Mouse (Mus musculus): Measurements from ENCODE around the gene Olfr1281.
"Not testable (repeated sequence)": the region's sequence is repeated elsewhere in the genome, so short reads cannot be mapped to it uniquely, and the experiment has no call there.

Gene Olfr1281

GRCm38 (mm10) chr2:111326220-111326619 lies at the start of gene Olfr1281:
Gene Olfr1281 (plus strand): TSS chr2:111326520.
- DNase-seq (ENCODE audit: low read depth) = no peak

- DNase-seq (ENCODE audit: low read depth) = no peak
These were observed 36.5 kb upstream of the Olfr1281 start, which contains the start of gene Olfr1278 for GRCm38 (mm10) chr2:111289836-111290235. Gene Olfr1278 (plus strand): TSS chr2:111290136.

DNA sequence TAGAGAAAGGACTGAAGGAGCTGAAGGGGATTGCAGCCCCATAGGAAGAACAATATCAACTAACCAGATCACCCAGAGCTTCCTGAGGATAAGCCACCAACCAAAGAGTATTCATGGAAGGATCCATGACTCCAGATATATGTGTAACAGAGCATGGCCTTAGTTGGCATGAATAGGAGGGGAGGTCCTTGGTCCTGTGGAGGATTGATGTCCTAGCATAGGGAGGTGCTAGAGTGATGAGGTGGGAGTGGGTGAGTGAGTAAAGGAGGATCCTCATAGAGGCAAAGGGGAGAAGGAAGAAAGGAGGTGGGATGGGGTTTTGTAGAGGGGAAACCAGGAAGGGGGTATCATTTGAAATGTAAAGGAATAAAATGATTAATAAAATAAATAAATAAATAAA lies 27.8 kb upstream of the Olfr1281 start:
- DNase-seq (ENCODE audit: low read depth) = no peak

DNA sequence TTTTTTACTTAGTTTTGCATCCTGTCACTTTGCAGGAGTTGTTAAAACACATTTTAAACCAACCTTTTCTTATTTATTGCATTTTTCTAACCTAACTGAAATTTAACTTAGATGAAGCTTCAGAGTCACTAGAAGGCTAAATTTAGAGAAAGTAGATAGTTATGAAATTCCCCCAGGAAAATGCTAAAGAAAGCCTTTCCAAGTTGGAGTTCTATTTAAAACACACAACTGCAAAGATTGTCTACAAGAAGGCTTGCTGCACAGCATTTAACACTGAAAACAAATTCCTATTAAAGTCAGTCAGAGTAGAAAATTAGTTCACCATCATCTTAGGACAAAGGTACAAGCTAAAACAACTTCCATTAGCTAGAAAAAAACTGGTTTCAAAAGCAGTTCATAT lies 25.9 kb upstream of the Olfr1281 start, which contains the start of gene Olfr1279:
Gene Olfr1279, plus strand, starts transcription at position 262 of the 400 bp plus-strand sequence.
- no peak for DNase-seq (ENCODE audit: low read depth)

GRCm38 (mm10) chr2:111313717-111314116 lies 12.6 kb upstream of the Olfr1281 start, which contains the start of gene Olfr1280:
Gene Olfr1280 (plus strand): TSS chr2:111314017.
- DNase-seq (ENCODE audit: low read depth) = no peak

DNA sequence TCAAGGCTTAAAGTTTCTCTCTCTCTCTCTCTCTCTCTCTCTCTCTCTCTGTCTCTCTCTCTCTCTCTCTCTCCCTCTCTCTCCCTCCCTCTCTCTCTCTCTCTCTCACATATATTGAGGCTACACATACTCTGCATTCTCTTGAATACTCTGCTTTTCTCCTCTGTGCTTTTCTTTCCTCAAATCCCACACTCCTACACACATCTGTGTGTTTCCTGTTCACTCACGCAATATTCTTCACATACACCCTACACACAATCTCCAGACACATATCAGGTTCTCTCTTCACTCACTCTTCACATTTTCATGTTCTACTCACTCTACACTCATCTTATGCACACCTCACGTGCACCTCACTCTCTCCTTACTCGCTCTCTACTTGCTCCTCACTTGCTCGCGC lies 7.4 kb downstream of the Olfr1281 start:
- DNase-seq (ENCODE audit: low read depth) = not testable (repeated sequence)

DNA sequence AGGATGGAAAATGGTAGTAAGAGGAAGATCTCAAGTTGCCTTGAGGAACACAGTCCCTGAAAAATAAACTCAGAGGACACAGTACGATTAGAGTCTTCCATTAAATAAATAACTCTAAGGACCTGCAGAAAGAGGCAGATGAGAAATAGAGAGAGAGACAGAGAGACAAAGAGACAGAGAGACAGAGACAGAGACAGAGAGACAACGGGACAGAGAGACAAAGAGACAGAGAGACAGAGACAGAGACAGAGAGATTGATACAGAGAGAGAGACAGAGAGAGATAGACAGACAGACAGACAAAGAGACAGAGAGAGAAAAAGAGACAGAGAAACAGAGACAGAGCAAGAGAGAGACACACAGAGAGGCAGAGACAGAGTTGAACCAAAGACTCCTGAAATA lies 9.7 kb downstream of the Olfr1281 start, which contains the start of gene Olfr1282:
Gene Olfr1282, minus strand, starts transcription at position 101 of the 400 bp plus-strand sequence.
- no peak for DNase-seq (ENCODE audit: low read depth)

DNA sequence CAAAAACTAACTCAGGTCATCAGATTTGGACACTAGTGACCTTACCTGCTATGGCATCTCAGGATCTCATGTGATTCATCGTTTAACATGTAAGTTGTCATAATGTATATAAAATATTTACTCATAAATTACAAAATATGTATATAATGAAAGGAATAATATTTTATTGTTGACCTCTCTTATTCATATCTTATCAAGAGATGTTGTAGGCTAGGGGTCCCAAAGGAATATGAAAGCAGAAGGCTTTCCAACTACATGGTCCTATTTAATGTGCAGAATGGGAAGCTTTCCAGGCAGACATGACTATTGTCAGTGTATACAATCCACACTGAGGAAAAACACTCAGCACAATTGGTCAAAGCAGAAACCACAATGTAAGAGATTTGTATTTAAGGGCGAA lies 40.2 kb downstream of the Olfr1281 start, which contains the start of gene Olfr1283:
Gene Olfr1283, plus strand, starts transcription at position 301 of the 400 bp plus-strand sequence.
- DNase-seq (ENCODE audit: low read depth) = no peak

DNA sequence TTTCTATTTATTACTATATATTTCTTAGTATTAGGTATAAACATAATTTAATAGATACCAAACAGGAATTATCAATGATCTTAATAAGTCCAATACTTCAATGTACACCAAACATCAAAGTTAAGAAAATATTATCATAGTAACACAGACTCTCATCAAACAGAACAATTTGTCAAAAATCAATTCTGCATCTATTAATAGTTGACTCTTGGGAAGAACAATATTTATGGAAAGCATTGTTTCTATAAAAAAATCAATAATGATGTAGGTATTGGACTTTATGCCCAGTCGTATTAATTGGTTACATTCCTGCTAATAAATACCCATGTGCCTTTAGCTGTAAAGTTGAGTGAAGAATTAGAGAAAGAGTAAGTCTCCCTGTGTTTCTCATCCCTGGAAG lies 48.9 kb downstream of the Olfr1281 start, which contains the start of gene Olfr1284:
Gene Olfr1284, plus strand, starts transcription at position 301 of the 400 bp plus-strand sequence.
- no peak for DNase-seq (ENCODE audit: low read depth)

All from c-Kit-positive CD71-negative TER-119-negative erythroid progenitor cells, embryonic 14.5 days (primary cell).